Mouse (Mus musculus): ENCODE data around the gene Pecam1. TPM values are rescaled to one million over a fixed set of nuclear protein-coding genes. Genes with fewer than 3 reads are reported as not detected.

The Pecam1 gene
- polyA plus RNA-seq, 1 experiment = 0.15 TPM

GRCm38 (mm10) chr11:106723611-106724125, 26.8 kb downstream of the Pecam1 start:
- no peaks in the 10 kb centered on the region for H3K79me3 ChIP-seq (ENCODE audit: low read depth)
- H3ac ChIP-seq (ENCODE audit: control insufficient read depth, insufficient read length, low read depth) = no peak overlapping the region
- no peak for TF ChIP-seq MYOG (IDR thresholded peaks at IDR 0.05; ENCODE audit: control insufficient read depth, extremely low read depth, insufficient read length)
- no peaks in the 10 kb centered on the region for H3K36me3 ChIP-seq (ENCODE audit: control insufficient read depth, insufficient read depth)
- no peaks in the 10 kb centered on the region for H3K79me2 ChIP-seq (ENCODE audit: control insufficient read depth, insufficient read depth)
- no peaks in the 10 kb centered on the region for H3K27me3 ChIP-seq (ENCODE audit: control insufficient read depth, insufficient read depth, insufficient read length)
- no peak overlapping the region for H3K4me3 ChIP-seq (ENCODE audit: insufficient read depth, poor library complexity, severe bottlenecking)

DNA sequence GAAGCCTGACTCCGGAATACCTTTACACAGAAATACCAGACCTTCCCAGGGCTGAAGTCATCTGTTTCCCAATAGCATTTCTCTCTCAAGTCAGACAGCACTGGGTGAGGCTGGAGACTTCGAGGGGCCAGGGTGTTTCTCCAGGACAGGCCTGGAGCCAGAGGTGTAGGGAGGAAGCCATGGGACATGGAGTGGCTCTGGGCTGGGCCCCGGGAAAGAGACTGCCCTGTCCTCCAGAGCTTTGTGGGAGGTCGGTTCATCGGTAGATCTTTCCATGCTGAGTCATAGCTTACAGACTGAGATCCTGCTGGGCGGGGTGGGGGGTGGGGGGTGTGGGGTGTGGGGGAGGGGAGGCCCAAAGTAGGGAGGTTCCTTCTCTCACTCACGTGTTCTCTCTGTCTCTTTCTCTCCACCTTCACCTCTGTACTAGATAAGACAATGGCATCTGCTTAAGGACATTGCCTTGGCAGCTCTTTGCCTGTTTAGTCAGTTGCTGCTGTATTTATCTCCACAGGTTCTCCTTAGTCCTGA, 27.5 kb downstream of the Pecam1 start:
- Histone ChIP-seq H3K79me3 (ENCODE audit: low read depth) (no peaks in the 10 kb centered on the region), H3K4me3 (ENCODE audit: insufficient read depth, poor library complexity, severe bottlenecking) (no peak overlapping the region), H3K36me3 (ENCODE audit: control insufficient read depth, insufficient read depth) (no peaks in the 10 kb centered on the region), H3K79me2 (ENCODE audit: control insufficient read depth, insufficient read depth) (no peaks in the 10 kb centered on the region), H3K27me3 (ENCODE audit: control insufficient read depth, insufficient read depth, insufficient read length) (no peaks in the 10 kb centered on the region), H3ac (ENCODE audit: control insufficient read depth, insufficient read length, low read depth) (no peak overlapping the region)
- TF ChIP-seq CEBPB (IDR thresholded peaks at IDR 0.05; ENCODE audit: low read depth) (no peak), MAX (IDR thresholded peaks at IDR 0.05) (no peak), MYOD1 (IDR thresholded peaks at IDR 0.05; ENCODE audit: control insufficient read depth, insufficient read length, low read depth) (no peak), FOSL1 (IDR thresholded peaks at IDR 0.05; ENCODE audit: insufficient read depth, low read length, poor library complexity, severe bottlenecking) (no peak), MYOG (IDR thresholded peaks at IDR 0.05; ENCODE audit: control insufficient read depth, extremely low read depth, insufficient read length) (no peak), USF1 (IDR thresholded peaks at IDR 0.05; ENCODE audit: low read depth) (no peak), CTCF (IDR thresholded peaks at IDR 0.05; ENCODE audit: control insufficient read depth, insufficient read depth, insufficient read length) (no peak)

DNA sequence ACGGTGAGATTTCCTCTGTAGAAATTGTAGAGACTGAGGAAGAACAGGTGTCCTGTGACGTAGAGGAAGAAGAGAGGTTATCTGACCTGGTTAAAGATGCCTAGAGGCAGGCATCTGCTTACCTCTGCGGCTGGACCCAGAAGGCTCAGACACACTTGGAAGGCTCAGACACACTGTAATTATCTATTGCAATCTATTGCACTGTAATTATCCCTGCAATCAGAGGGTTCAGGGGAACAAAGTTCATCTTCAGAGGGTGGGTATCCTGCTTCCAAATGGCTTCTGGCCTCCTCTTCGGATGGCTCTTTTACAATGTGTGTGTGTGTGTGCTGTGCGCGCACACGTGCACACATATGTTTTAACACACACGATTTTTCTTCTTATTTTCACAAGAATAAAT, 30.0 kb downstream of the Pecam1 start:
- TF ChIP-seq CTCF (IDR thresholded peaks at IDR 0.05; ENCODE audit: control insufficient read depth, insufficient read depth, insufficient read length) = no peak
- no peak for TF ChIP-seq USF1 (IDR thresholded peaks at IDR 0.05; ENCODE audit: low read depth)
- no peak for TF ChIP-seq FOSL1 (IDR thresholded peaks at IDR 0.05; ENCODE audit: insufficient read depth, low read length, poor library complexity, severe bottlenecking)
- no peak for TF ChIP-seq MYOD1 (IDR thresholded peaks at IDR 0.05; ENCODE audit: control insufficient read depth, insufficient read length, low read depth)
- no peak for TF ChIP-seq CEBPB (IDR thresholded peaks at IDR 0.05; ENCODE audit: low read depth)
- TF ChIP-seq MYOG (IDR thresholded peaks at IDR 0.05; ENCODE audit: control insufficient read depth, extremely low read depth, insufficient read length) = no peak
- TF ChIP-seq MAX (IDR thresholded peaks at IDR 0.05) = no peak
- H3K4me3 ChIP-seq (ENCODE audit: insufficient read depth, poor library complexity, severe bottlenecking) = no peak overlapping the region
- H3K27me3 ChIP-seq (ENCODE audit: control insufficient read depth, insufficient read depth, insufficient read length) = no peaks in the 10 kb centered on the region
- H3K79me3 ChIP-seq (ENCODE audit: low read depth) = no peaks in the 10 kb centered on the region
- H3K79me2 ChIP-seq (ENCODE audit: control insufficient read depth, insufficient read depth) = no peaks in the 10 kb centered on the region
- no peak overlapping the region for H3ac ChIP-seq (ENCODE audit: control insufficient read depth, insufficient read length, low read depth)
- H3K36me3 ChIP-seq (ENCODE audit: control insufficient read depth, insufficient read depth) = no peaks in the 10 kb centered on the region

- no peak overlapping the region for H3ac ChIP-seq (ENCODE audit: control insufficient read depth, insufficient read length, low read depth)
- no peak for TF ChIP-seq CTCF (IDR thresholded peaks at IDR 0.05; ENCODE audit: control insufficient read depth, insufficient read depth, insufficient read length)
- no peak for TF ChIP-seq USF1 (IDR thresholded peaks at IDR 0.05; ENCODE audit: low read depth)
- TF ChIP-seq FOSL1 (IDR thresholded peaks at IDR 0.05; ENCODE audit: insufficient read depth, low read length, poor library complexity, severe bottlenecking) = no peak
- no peak for TF ChIP-seq MYOD1 (IDR thresholded peaks at IDR 0.05; ENCODE audit: control insufficient read depth, insufficient read length, low read depth)
- no peaks in the 10 kb centered on the region for H3K79me3 ChIP-seq (ENCODE audit: low read depth)
- no peaks in the 10 kb centered on the region for H3K36me3 ChIP-seq (ENCODE audit: control insufficient read depth, insufficient read depth)
- no peak overlapping the region for H3K4me3 ChIP-seq (ENCODE audit: insufficient read depth, poor library complexity, severe bottlenecking)
- H3K79me2 ChIP-seq (ENCODE audit: control insufficient read depth, insufficient read depth) = no peaks in the 10 kb centered on the region
- no peaks in the 10 kb centered on the region for H3K27me3 ChIP-seq (ENCODE audit: control insufficient read depth, insufficient read depth, insufficient read length)
These were observed 33.9 kb downstream of the Pecam1 start for GRCm38 (mm10) chr11:106716568-106716967.

GRCm38 (mm10) chr11:106715066-106715465, 35.4 kb downstream of the Pecam1 start:
- no peak overlapping the region for H3ac ChIP-seq (ENCODE audit: control insufficient read depth, insufficient read length, low read depth)
- no peaks in the 10 kb centered on the region for H3K79me3 ChIP-seq (ENCODE audit: low read depth)
- no peak overlapping the region for H3K4me3 ChIP-seq (ENCODE audit: insufficient read depth, poor library complexity, severe bottlenecking)
- H3K79me2 ChIP-seq (ENCODE audit: control insufficient read depth, insufficient read depth) = no peaks in the 10 kb centered on the region
- H3K27me3 ChIP-seq (ENCODE audit: control insufficient read depth, insufficient read depth, insufficient read length) = no peaks in the 10 kb centered on the region
- H3K36me3 ChIP-seq (ENCODE audit: control insufficient read depth, insufficient read depth) = no peaks in the 10 kb centered on the region
- no peak for TF ChIP-seq MAX (IDR thresholded peaks at IDR 0.05)
- no peak for TF ChIP-seq MYOD1 (IDR thresholded peaks at IDR 0.05; ENCODE audit: control insufficient read depth, insufficient read length, low read depth)
- TF ChIP-seq MYOG (IDR thresholded peaks at IDR 0.05; ENCODE audit: control insufficient read depth, extremely low read depth, insufficient read length) = no peak
- TF ChIP-seq CTCF (IDR thresholded peaks at IDR 0.05; ENCODE audit: control insufficient read depth, insufficient read depth, insufficient read length) = no peak
- no peak for TF ChIP-seq CEBPB (IDR thresholded peaks at IDR 0.05; ENCODE audit: low read depth)
- no peak for TF ChIP-seq FOSL1 (IDR thresholded peaks at IDR 0.05; ENCODE audit: insufficient read depth, low read length, poor library complexity, severe bottlenecking)
- TF ChIP-seq USF1 (IDR thresholded peaks at IDR 0.05; ENCODE audit: low read depth) = no peak

GRCm38 (mm10) chr11:106710789-106711188, 39.6 kb downstream of the Pecam1 start:
- H3K79me2 ChIP-seq (ENCODE audit: control insufficient read depth, insufficient read depth) = no peaks in the 10 kb centered on the region
- no peaks in the 10 kb centered on the region for H3K79me3 ChIP-seq (ENCODE audit: low read depth)
- H3ac ChIP-seq (ENCODE audit: control insufficient read depth, insufficient read length, low read depth) = no peak overlapping the region
- no peaks in the 10 kb centered on the region for H3K27me3 ChIP-seq (ENCODE audit: control insufficient read depth, insufficient read depth, insufficient read length)
- H3K4me3 ChIP-seq (ENCODE audit: insufficient read depth, poor library complexity, severe bottlenecking) = no peak overlapping the region
- no peaks in the 10 kb centered on the region for H3K36me3 ChIP-seq (ENCODE audit: control insufficient read depth, insufficient read depth)
- TF ChIP-seq FOSL1 (IDR thresholded peaks at IDR 0.05; ENCODE audit: insufficient read depth, low read length, poor library complexity, severe bottlenecking) = no peak
- TF ChIP-seq CEBPB (IDR thresholded peaks at IDR 0.05; ENCODE audit: low read depth) = no peak
- TF ChIP-seq CTCF (IDR thresholded peaks at IDR 0.05; ENCODE audit: control insufficient read depth, insufficient read depth, insufficient read length) = no peak
- no peak for TF ChIP-seq USF1 (IDR thresholded peaks at IDR 0.05; ENCODE audit: low read depth)
- no peak for TF ChIP-seq MYOG (IDR thresholded peaks at IDR 0.05; ENCODE audit: control insufficient read depth, extremely low read depth, insufficient read length)
- TF ChIP-seq MAX (IDR thresholded peaks at IDR 0.05) = no peak
- TF ChIP-seq MYOD1 (IDR thresholded peaks at IDR 0.05; ENCODE audit: control insufficient read depth, insufficient read length, low read depth) = no peak

Data from C2C12 (cell line).